Mouse (Mus musculus): ENCODE results near the gene Ppp1r36.

DNA sequence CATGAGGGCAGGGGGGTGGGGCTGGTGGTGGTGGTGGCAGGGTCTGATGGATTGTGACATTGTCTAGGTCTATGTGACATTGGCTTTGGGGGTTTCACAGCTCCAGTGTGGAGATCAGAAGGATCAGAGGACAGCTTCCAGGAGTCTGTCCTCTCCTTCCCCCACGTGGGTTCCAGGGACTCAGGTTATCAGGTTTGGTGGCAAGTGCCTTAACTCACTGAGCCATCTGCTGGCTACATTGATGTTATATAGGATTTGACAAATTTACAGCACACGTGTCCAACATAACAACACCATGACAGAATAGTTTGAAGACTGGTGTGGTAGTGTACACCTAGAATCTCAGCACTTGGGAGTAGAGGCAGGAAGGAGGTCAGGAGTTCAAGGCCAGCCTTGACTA lies 57.5 kb downstream of the Ppp1r36 start:
- TF ChIP-seq POLR2A (IDR thresholded peaks at IDR 0.05; ENCODE audit: low read depth, low read length) (no peak), CTCF (IDR thresholded peaks at IDR 0.05; ENCODE audit: extremely low read depth, insufficient read depth, insufficient read length, insufficient replicate concordance) (no peak)
